Mouse (Mus musculus) fibroblast of lung, adult 2 months (primary cell): ENCODE measurements at regions not wholly inside any gene's neighbourhood (a gene's known extent, or its start where the extent isn't known, plus 50 kb on each side); places are given as distances from the start of the nearest gene placed in this dataset.
A peak's percentile ranks its signal among the peaks of the same experiment; 100 is the strongest.

Experiments
- DNase-seq: peaks from one replicate; pipeline ENCODE4 v3.0.0-alpha.2; 2011; ENCODE audit warnings: low read depth

DNA sequence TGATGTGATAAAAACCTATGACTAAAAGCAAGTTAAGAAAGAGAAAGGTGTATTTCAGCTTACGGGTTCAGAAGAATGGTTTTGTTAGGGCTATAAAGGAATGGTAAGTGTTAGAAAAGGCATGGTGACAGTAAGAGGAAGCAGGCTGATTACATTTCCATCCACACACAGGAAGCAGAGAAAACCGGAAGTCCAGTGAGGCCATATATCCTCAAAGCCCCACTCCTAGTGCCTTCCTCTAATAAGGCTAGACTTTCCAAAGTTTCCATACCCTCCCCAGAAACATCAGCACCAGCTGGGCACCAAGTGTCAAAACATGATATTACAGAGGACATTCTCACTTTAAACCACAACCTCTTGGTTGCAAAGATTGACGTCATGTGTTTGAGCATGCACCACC lies 316.3 kb downstream of the Klf5 start:
- no peak for DNase-seq

DNA sequence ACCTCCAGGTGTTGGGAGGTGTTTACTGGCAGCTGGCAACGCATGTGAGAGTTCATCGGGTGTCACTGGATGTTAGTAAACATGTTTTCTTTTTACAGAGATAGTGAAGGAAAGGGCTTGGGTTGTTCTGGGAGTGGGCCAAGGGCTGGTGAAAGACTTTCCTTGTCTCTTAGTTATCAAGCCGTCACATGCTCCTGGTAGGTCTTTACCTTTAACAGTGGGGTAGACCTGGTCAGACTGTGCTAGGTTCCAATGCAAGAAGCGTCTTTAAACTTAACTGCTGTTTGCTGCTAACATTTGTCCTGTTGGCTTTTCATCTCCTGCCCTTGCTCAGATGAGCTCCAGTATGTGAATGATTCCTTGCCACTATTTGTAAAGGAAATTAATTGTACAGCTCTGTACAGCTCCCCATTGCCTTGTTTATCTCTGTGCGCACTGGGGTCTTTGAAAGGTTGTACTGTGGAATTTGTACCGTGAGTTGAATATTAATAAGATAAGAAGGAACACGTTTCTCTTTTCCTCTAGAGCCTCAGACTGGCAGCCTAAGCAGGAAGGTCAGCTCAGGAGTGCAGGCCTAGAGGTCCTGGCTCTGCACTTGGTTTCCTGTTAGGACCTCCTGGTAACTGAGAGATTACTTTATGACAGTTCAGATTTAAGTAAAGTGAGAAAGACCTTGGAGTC lies 318.3 kb downstream of the Klf5 start:
- DNase-seq, result no peak

DNA sequence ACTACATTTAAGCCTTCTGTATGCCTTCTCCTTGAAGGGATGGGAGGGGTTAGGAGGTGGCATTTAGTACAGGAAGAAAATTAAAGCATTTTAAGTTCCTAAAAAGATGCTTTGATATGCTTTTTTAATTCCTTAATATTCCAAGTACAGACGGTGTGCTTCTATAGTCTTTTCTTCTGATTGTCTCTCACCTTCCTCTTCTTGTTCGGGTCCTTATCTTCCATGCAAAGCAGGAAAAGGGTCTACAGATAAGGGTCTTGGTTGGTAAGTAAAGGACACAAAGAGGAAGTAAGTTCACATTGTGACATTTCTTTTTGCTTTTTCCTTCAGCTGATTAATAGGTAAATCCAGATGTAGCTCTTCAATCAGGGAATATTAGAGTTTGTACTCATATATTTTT lies 318.9 kb downstream of the Klf5 start:
- DNase-seq, result no peak

DNA sequence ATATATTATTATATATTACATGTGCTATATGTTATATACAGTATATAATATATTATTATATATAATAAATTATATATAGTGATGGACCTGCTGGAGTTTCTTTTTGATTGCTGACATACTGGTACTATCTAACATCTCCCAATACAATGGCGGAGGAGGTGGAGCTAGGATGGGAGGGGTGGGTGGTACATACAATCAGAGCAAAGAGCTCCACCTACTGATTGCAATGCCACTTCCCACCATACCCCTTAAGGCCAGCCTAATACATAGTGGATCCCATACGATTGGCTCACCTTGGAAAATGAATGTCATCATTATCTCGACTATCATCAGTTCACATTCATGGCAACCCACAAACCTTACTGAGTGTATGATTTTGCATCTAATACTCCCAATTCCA lies 323.0 kb downstream of the Klf5 start:
- no peak for DNase-seq

DNA sequence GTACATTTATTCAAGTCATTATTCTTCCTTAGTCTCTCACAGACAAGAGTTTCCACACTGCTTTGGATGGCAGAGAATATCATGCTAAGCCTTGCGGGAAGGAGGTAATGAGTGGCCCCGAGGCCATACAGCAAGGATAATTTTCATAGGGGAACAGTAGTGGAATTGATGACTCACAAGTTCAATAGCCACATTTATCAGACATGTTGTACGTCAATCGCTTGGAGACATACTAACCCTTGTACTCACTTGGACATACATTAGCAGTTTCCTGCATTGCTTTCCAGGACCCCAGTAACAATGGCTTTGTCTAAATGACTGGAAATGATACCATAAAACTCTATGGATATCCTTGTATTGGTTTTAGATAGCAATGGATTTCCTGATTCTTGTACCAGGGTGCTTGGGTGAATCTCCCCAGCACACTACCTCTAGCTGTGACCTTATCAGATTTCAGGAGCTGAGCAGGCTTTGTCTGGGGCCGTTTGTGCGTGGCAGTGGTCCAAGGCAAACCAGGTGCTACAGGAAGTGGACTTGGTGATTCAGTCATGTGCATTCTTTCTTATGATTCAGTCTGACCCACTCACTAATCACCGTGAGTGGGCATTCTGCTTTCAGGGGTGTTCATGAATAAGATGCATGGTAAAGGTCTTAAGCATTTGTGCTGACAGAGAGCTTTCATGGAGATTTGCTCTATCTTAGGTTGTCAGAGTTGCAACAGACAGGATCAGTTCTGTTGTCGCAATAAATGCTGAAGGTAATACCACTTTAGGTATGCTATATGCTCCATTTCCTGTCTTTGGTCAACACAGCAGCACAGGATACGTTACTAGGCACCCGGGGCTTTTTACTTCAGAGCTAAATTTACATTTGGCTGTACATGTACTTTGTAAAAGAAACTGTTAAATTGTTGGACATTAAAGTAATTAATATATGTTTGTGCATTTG lies 326.2 kb downstream of the Klf5 start:
- no peak for DNase-seq

DNA sequence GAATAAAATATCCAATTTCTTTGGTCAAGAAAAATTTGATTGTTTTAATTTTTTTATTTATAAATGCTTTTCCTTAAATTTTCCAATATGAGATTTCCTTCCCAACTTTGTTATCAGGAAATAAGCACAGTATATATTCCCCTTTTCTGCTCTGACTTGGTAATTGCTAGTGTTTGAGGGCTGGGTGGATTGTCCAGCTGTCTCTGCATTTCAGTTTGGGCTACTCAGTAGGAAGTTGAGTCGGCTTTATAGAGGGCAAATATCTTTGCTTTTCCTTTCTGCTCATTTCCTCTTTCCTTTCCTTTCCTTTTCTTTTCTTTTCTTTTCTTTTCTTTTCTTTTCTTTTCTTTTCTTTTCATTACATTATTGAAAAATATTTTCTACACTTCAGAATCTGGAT lies 329.1 kb downstream of the Klf5 start:
- no peak for DNase-seq

DNA sequence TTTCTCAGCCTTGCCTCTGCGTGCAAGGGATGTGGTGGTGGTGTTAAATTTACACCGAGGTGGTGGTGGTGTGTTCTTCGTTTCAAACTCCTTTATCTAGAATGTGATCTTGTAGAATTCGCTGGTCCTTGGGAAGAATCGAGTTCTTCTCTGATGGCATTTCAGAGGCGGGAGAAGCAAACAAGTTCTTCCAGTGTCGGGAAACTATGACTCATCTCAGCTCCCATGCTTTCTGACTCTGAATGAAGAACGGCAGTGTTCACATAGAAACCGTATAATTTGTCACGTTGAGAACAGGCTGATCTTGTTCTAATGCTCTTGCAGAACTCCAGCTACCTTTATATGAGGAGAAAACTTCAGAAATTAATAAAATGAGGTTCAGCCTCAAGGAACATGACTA lies 332.6 kb downstream of the Klf5 start:
- DNase-seq, result peak; percentile 80

DNA sequence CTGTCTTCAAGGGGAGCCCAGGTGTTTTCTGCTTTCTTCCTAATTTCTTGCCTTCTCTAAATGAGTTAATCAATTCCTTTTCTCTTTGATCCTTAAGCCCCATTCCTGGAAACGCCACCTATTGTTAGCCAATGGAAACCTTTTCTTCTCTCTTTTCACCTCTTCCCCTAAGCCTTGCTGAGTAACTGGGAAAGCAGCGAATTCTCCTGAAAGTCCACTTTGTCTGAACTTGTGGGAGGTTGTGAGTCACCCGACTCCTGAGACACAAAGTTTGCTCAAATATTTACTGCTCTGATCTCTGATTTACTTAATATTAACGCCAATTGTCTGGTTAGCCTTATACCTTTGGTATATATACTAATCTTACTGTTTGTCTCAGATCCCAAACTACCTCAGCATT lies 334.0 kb downstream of the Klf5 start:
- DNase-seq, result peak; percentile 59

DNA sequence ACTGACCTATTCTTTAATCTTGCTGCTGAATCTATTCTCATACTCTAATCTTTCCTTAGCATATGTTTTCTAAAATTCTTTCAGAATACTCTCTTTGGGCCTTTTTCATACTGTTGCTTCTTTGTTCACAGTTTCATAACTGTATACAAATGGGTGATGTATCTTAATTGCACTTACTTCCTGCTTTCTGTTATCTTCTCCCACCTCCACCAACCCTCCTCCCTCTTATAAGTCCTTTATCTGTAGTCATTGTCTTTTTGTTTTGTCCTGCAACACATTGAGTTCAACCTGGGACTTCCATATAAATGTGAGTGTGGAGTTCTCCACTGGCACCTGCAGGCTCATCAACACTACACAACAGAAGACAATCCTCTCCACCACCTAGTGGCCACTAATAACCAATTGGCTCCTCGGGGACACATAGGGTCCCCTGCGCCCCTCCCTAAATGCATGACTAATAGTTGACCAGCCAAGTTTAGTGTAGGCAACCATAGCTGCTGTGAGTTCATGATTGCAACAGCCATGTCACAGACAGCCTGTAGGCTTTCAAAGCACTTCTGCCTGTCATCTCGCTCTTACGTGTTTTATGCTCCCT lies 337.2 kb downstream of the Klf5 start:
- DNase-seq, result no peak

DNA sequence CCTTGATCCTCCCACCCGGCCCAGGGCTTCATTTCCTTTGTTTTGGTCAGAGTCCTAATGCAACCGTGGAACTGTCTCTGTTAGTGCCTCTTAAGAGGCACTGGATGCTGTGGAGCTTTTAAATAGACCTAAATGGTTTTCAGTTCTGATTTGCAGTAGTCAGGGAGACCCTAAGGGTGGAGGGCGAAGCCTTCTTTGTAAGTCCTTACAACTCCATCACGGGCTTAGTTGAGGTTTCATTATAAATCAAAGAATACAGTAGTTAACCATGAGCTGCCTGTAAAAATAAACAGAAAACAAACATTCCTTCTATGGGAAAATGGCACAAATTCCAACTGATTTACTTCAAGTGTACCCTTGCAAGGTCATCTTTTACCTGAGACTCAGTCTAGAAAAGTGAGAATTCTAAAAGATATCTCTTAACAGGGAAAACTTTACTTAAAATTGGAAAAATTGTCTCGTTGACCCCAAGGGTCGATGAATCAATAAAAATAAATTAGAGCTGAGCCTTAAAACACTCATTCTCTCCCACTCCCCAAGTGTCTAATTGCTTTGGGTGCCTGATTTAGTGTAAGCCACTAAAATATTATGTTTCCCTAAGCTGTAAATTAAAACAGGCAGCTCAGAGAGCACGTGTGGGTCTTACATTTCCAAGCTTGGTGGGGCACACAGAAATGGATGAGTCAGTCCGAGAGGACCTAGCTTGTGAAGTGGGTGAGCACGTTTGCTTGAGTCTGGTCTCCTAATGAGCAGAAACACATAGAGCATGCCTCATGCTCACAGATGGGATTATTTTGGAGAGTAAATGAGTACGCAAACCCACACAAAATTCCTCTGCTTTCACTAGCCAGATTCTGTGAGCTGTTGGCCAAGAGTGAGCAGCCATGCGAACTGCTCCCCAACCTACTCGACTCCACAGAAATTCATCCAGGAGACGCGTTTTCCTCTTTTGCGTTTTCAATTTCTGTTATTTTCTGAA lies 343.3 kb downstream of the Klf5 start:
- DNase-seq, result no peak

DNA sequence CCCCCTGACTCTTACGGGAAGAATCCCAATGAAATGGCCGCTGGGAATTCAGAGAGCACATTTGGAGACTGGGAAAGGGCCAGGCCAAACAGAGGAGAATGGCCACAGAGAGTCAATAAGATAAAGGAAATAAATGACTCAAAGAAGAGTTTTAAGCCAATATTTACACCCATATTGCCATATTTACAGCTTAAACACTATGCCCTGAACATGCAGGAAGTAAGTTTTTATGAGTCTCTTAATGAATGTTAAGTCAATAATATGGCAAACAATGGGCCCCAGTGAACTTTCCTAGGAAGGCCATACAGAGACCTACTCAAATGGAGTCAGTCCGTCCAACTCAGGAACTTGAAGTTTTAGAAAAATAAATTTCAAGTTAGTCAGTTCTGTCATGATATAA lies 347.8 kb downstream of the Klf5 start:
- DNase-seq, result no peak

DNA sequence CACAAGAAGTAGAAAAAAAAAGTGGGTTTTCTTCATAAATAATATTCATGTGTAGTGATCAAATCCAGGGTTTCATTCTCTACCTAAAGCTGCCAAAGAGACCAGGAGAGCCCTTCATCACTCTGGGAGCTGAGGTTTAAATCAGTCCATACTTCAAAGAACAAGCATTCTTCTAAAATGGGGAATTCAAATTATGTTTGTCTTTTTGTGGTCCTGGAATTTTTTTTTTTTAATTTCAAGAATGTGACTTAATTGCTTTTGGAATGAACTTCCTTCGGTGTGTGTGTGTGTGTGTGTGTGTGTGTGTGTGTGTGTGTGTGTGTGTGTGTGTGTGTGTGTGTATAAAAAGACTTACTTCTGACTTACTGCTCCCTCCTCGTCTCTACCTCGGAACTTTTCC lies 375.9 kb downstream of the Klf5 start:
- DNase-seq, result no peak

DNA sequence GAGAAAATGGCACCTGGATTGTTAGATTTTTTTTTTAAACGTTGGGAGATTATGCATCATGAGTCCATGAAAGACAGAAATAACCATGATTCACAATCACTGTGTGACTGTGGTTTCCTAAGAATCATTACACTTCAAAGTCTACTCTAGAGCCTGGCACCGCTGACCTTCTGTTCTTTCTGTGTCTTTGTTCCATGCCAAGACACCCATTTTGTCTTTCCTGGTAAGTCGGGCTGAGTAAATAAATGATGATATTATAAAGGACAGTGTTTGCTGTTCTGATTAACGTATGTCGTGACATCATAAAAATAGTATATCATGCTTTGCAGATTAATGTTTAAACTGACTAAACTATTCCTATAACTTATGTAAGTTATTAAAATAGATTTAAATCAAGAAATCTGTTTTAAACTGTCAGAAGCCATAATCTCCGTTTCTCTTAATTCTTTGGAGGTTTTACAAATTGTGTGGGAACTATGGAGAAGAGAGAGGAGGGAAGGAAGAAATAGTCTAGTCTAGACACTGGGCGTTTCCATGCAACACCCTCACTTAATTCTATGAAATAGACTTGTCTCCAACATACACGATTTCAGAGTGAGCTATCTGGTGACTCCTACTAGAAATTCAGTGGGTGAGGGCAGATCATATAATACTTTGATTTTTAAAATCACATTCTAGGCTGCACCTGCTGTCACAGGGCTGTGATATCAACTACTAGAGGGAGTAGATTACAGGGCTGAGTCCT lies 388.7 kb downstream of the Klf5 start:
- no peak for DNase-seq

DNA sequence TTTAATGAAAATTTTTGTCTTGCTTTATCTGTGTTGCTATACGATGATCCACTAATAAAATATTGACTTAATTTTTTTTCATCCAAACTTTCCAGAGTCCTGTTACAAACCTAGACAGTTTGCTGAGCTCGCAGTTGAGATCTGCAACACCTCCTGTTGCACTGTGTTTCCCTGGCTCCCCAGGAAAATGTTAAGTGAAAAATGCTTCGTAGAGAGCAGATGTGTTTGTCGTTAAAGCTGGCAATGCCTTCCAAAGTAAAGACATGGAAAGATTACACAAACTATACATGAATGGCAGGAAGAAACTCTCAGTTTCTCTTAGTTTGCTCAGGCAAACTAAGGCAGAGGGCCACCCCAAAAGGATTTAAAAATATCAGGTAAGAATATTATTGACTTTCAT lies 389.9 kb downstream of the Klf5 start:
- DNase-seq, result no peak

DNA sequence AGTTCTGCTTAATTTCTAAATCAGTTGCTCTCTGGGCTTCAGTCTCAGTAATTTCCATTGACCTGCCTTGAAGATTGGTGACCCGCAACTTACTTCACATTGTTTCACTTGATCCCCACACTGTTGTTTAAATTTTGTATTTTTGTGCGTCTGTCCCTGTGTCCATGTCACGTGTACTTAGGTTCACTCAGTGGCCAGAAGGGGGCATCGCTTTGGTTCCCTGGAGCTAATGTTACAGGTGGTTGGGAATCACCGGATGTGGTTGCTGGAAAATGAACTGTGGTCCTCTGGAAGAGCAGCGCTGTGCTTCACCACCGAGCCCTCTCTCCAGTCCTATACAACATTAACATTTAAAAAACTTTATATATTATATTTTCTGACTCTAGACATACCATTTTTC lies 397.8 kb downstream of the Klf5 start:
- no peak for DNase-seq

DNA sequence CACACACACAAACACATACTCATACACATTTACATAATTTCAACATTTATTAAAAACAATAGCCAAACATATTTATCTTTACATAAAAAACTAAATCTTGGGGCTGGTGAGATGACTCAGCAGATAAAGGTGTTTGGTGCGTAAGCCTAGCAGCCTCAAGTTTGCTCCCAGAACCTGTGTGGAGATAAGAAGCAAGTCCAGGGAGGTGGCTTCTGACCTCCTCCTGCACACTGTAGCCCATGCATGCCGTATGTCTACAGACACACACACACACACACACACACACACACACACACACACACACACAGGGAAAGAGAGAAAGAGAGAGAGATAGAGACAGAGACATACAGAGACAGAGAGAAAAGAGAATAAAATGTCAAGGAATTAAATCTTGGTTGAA lies 401.1 kb downstream of the Klf5 start:
- no peak for DNase-seq

DNA sequence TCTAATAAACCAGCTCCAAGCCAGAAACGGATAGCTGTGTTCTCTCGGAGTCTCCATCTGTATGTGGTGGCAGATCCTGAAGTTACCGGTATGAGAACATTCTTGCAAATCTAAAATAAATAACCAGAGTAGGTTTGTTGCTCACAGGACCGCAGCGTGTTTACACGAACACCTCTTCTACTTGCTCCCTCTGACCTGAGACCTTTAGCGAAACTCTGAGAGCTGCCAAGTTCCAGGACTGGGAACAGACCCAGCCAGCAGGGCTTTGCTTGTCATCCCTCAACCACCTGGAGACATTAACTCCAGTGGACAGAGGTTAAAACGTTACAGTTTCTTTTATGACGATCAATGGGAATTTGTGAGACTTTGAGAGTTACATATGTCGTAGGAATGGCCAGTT lies 407.5 kb downstream of the Klf5 start:
- no peak for DNase-seq

DNA sequence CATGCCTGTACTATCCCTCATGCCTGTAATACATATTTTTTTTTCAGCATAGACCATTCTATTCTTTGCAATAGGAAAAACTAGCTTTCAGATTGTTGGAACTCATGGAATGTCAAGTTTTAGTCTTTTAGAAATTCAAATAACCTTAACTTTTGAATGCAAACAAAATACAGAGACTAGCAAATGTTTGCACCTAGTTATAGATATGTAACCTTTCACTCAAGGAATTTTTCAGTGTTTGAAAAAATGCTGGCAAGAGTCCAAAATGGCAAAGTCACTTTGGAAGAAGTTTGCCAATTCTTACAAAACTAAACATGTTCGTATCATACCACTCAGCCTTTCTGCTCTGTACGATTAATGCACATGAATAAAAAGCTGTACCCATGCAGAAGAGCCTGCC lies 409.6 kb downstream of the Klf5 start:
- DNase-seq, result no peak

DNA sequence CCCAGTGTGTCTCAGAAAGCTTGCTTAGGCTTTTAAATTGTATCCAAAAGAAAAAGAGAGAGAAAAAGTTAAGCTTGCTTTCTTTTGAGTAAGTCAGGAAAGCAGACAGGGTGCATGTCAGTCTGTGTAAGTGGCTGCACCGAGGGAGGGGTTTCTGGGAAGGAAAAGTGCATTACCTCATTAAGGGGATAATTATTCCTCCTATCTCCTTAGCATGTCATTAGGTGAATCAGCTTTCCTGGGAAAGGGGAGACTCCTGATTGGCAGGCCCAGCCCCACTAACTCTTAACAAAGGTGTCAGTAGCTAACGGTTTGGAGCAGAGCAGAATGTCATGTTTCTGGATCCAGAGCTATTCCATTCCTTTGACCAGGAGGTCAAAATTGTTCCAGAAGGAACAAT lies 411.3 kb downstream of the Klf5 start:
- DNase-seq, result no peak

DNA sequence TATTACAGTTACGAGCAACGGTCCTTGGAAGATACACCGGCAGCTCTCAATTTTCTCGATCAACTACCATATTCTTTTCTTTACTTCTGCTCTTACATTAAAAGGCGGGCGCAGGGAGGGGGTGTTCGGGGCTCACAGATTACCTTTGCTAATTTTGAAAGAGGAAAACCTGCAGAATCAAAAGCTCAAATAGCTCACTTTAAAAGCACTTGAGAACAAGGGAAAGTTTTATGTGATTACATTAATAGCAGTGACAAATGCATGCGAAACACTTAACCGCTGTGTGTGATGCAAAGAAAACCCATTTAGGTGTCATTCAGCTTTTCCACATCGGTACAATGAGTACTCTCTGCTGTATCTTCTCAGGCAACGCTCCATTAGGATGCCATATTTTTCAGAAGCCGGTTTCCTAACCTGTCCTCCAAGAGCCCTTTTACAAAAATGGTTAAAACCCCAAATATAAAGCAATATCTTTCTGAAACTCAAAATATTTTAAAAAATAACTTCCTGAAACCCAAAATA lies 412.2 kb downstream of the Klf5 start:
- DNase-seq, result no peak

DNA sequence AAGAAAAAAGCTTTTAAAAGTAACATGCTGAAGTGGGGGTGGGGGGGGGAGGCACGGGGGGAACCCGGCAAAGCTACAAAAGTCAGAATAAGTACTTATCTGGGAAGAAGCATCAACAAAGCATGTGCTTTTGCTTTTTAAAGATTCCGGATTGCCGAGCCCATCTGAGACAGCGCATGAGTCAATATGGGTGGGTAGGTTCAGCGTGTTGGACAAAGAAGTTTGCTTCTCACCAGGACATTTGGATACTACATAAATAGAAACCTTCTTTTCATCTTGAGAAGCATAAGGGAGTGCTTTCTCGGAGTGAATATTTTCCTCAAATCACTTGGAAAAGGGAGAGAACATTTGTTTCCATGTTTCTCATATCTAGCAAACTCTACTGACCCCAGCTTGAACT lies 414.1 kb downstream of the Klf5 start:
- no peak for DNase-seq
